Mouse (Mus musculus) heart, embryonic 10.5 days (tissue): Measurements from ENCODE around the gene Vmn2r21. TPM values are rescaled to one million over a fixed set of nuclear protein-coding genes. Genes with fewer than 3 reads are reported as not detected.
"Not testable (repeated sequence)": the region's sequence is repeated elsewhere in the genome, so short reads cannot be mapped to it uniquely, and the experiment has no call there.

Experiments
- DNase-seq: peaks from one replicate; pipeline ENCODE4 v3.0.0-alpha.2; 2017; ENCODE audit warnings: low spot score
- H3K27ac ChIP-seq: fragments of 300-500 bp; sonication (generic); 2 replicates; pipeline ENCODE4 v1.5.1; 2016; ENCODE audit warnings: mild to moderate bottlenecking
- H3K27me3 ChIP-seq: fragments of 300-500 bp; sonication (generic); 2 replicates; pipeline ENCODE4 v1.6.1; 2016; ENCODE audit warnings: mild to moderate bottlenecking; ENCODE audit not compliant: poor library complexity, insufficient read depth, severe bottlenecking
- H3K36me3 ChIP-seq: fragments of 300-500 bp; sonication (generic); 2 replicates; pipeline ENCODE4 v1.6.1; 2016; ENCODE audit warnings: mild to moderate bottlenecking, moderate library complexity
- H3K4me1 ChIP-seq: fragments of 300-500 bp; sonication (generic); 2 replicates; pipeline ENCODE4 v1.6.1; 2016; ENCODE audit warnings: mild to moderate bottlenecking
- H3K4me3 ChIP-seq: fragments of 300-500 bp; sonication (generic); 2 replicates; pipeline ENCODE4 v1.5.1; 2016; ENCODE audit warnings: mild to moderate bottlenecking, moderate library complexity
- H3K9me3 ChIP-seq: fragments of 300-500 bp; sonication (generic); 2 replicates; pipeline ENCODE4 v1.6.1; 2016; ENCODE audit warnings: mild to moderate bottlenecking, moderate library complexity
- WGBS: fragments of 180-500 bp; shearing (Covaris S2); methylation state at CpG from one replicate; pipeline ENCODE4 v1.1.7; 2016; 5-methylcytosine and 5-hydroxymethylcytosine counted together
- polyA plus RNA-seq: library from polyadenylated mRNA; unstranded; fragments of >200 nt; fragmentation: Nextera tagmentation; extraction: Ambion mirVana; gene quantifications from 2 replicates; pipeline ENCODE4 v1.2.1, GENCODE M21; 2016

Vmn2r21 gene
- not detected in 2 replicates for polyA plus RNA-seq

DNA sequence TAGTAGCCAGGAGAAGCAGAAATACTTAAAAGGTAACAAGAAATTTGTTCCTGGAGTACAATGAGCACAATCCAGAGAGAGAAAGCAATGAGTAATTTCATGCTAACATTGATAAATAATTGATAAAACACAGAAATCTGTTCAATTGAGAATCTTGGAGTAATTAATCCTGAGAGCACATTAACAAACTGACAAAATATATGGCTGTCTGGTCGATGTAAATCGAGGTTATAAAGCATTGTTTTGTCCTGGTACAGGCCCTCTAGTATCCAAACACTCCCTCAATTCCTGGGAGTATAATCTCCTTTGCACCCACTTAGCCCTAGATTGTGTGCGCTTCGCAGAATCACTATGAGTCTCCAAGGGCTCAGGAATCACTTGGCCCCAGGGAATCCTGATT lies at the start of gene Vmn2r21:
Gene Vmn2r21, minus strand, starts transcription at position 101 of the 400 bp plus-strand sequence.
- not testable (repeated sequence) for H3K27ac ChIP-seq, H3K36me3 ChIP-seq, H3K9me3 ChIP-seq, DNase-seq, H3K4me3 ChIP-seq, H3K27me3 ChIP-seq, H3K4me1 ChIP-seq
- no CpG with 5 or more reads among the region's 4 CpGs for WGBS

DNA sequence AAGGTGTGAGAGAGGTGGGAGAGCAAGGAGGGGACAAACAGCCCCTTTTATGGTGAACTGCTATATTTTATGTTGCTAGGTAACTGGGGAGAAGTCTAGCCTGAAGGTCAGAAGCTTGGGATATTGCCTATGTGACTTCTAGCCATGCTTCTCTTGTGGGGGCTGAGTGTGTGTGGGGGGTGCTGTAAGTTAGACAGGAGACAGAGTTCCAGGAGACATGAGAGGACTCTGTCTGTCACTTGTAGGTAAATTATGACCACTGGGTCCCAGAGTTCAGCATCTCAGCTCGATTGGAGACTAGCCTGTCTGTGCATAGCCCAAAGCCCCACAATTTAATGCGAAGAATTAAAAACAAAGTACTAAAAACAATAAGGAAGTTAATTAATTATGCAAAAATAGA lies 41.5 kb upstream of the Vmn2r21 start:
- no CpG with 5 or more reads among the region's 2 CpGs for WGBS
- not testable (repeated sequence) for H3K4me3 ChIP-seq, DNase-seq

DNA sequence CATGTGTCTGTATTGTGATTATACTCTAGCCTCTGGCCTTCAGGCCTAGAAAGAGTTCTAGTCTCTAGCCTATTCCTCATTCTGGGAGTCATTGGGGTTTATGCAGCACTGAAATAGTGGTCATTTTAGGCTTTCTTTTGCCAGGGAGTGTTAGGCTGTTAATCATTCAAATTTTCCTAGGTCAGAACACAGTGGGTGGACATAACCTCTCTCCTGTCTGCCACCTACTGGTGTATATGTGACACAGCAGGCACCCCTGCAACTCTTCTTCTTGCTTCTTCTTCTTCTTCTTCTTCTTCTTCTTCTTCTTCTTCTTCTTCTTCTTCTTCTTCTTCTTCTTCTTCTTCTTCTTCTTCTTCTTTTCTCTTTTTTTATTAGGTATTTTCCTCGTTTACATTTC lies 6.5 kb upstream of the Vmn2r21 start:
- not testable (repeated sequence) for H3K36me3 ChIP-seq, H3K9me3 ChIP-seq, DNase-seq, H3K4me3 ChIP-seq, H3K27me3 ChIP-seq, H3K27ac ChIP-seq, H3K4me1 ChIP-seq
- no CpG with 5 or more reads among the region's 1 CpGs for WGBS

More for the DNA sequence above, 41.5 kb upstream of the Vmn2r21 start:
- H3K27me3 ChIP-seq, H3K4me1 ChIP-seq, H3K27ac ChIP-seq, H3K36me3 ChIP-seq, H3K9me3 ChIP-seq: not testable (repeated sequence)

DNA sequence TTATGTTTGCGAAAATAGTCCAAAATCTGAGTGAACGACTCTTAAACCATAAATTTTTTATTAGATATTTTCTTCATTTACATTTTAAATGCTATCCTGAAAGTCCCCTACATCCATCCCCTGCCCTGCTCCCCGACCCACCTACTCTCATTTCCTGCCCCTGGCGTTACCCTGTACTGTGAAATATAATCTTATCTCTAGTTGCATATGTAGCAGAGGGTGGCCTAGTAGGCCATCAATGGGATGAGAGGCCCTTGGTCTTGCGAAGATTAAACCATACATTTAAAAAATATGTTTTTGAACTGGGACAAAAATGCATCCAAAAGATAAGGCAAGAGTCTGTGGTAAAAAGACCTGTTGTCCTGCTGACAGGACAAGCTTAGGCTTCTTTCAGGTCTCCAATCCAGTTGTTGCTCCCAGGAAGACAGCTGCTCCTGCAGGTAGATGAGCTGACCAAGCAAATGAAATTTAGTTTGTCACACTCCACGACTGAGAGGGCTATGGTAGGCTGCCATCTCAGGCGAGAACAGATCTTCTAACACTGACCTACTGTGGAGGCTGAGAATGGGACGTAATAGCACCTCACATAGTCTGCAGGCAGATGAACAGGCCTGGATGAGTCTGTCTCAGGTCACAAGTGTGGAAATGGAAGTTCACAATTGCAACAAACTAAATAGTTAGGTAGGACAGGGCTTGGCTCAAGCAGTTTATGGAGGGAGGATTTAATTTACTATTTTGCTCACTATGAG lies 10.8 kb downstream of the Vmn2r21 start:
- DNase-seq, H3K9me3 ChIP-seq, H3K27ac ChIP-seq, H3K4me3 ChIP-seq, H3K27me3 ChIP-seq, H3K36me3 ChIP-seq, H3K4me1 ChIP-seq: not testable (repeated sequence)
- WGBS: no CpG with 5 or more reads among the region's 8 CpGs

DNA sequence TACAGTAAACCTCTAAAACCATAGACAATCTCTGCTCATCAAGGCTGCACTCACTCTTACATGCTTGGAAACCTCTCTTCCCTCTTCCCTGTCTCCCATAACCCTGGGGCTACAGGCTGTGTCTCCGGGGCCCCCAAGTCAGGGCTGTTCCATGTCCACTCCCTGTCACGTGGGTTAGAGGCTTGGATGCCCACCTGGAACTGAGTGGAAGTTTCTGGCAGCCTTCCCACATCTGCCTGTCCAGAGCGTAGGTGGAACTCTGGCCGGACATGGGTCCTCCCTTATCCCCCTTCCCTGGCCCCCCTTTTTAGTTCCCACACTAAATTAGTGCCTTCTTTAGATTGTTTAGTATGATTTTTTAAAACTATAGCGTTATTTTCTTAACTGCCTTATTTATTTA lies 60.2 kb downstream of the Vmn2r21 start:
- WGBS: no CpG with 5 or more reads among the region's 5 CpGs
- not testable (repeated sequence) for H3K9me3 ChIP-seq, DNase-seq, H3K4me3 ChIP-seq, H3K36me3 ChIP-seq, H3K4me1 ChIP-seq, H3K27me3 ChIP-seq, H3K27ac ChIP-seq

DNA sequence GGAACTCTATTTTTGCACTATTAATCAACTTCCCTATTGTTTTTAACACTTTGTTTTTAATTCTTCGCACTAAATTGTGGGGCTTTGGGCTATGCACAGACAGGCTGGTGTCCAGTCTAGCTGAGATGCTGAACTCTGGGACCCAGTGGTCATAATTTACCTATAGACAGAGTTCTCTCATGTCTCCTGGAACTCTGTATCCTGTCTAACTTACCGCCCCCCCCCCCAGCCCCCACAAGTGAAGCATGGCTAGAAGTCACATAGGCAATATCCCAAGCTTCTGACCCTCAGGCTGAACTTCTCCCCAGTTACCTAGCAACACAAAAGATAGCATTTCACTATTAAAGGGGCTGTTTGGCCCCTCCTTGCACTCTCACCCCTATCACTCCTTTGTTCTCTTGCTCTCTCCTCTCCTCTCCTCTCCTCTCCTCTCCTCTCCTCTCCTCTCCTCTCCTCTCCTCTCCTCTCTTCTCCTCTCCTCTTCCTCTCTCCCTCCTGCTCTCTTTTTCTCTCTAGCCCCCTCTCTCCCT lies 60.7 kb downstream of the Vmn2r21 start:
- not testable (repeated sequence) for DNase-seq, H3K9me3 ChIP-seq, H3K36me3 ChIP-seq, H3K4me1 ChIP-seq, H3K27me3 ChIP-seq, H3K27ac ChIP-seq, H3K4me3 ChIP-seq
- no CpG with 5 or more reads among the region's 2 CpGs for WGBS

DNA sequence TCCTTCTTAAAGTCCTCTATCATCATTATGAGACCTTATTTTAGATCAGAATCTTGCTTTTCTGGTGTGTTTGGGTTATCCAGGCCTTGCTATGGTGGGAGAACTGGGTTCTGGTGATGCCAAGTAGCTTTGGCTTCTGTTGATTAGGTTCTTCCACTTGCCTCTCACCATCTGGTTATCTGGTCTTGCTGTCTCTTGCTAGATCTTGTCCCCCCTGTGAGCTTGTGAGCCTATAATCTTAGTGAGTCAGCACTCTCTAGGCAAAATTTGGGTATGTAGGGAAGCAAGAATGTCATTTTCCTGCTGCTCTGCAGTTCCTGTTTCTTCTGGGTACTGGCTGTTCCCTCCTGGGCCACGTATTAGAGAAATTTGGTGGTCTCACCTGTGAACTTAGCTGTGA lies 64.6 kb downstream of the Vmn2r21 start:
- H3K27ac ChIP-seq, H3K4me1 ChIP-seq, H3K9me3 ChIP-seq, DNase-seq, H3K27me3 ChIP-seq, H3K4me3 ChIP-seq, H3K36me3 ChIP-seq: not testable (repeated sequence)
- no CpG with 5 or more reads among the region's 1 CpGs for WGBS

Other genes starting within 250 kb of the Vmn2r21 start
- gene Clec4e, start 243.5 kb downstream of the Vmn2r21 start, polyA plus RNA-seq: 0.36 TPM in 1 of 2 replicates, not detected in the other
- not detected in 2 replicates for gene Vmn2r19, start 225.1 kb downstream of the Vmn2r21 start, polyA plus RNA-seq
- not detected in 2 replicates for gene Vmn2r20, start 115.3 kb downstream of the Vmn2r21 start, polyA plus RNA-seq
- gene Vmn2r22, start 117.3 kb upstream of the Vmn2r21 start, polyA plus RNA-seq: not detected in 2 replicates
- gene Vmn2r23, start 169.3 kb upstream of the Vmn2r21 start, polyA plus RNA-seq: not detected in 2 replicates
- not detected in 2 replicates for gene Vmn2r24, start 245.5 kb upstream of the Vmn2r21 start, polyA plus RNA-seq